Mouse (Mus musculus) G1E (cell line): ENCODE measurements at regions not wholly inside any gene's neighbourhood (a gene's known extent, or its start where the extent isn't known, plus 50 kb on each side); places are given as distances from the start of the nearest gene placed in this dataset.

Experiments used
- CTCF ChIP-seq: IDR thresholded peaks from 2 replicates; pipeline ENCODE4 v1.5.1; 2012; ENCODE audit warnings: low read depth, low read length, inconsistent platforms, mixed read lengths
- POLR2AphosphoS5 ChIP-seq: IDR thresholded peaks from 2 replicates; pipeline ENCODE4 v1.6.1; 2012; ENCODE audit warnings: low read depth, low read length, inconsistent platforms; ENCODE audit not compliant: insufficient replicate concordance

GRCm38 (mm10) chr13:44399370-44399685 lies 329.9 kb upstream of the Jarid2 start:
- TF ChIP-seq CTCF = no peak
- TF ChIP-seq POLR2AphosphoS5 = no peak
